Comparison of ENCODE assay signal across 24 mouse cellular contexts in the genomic region with DNA sequence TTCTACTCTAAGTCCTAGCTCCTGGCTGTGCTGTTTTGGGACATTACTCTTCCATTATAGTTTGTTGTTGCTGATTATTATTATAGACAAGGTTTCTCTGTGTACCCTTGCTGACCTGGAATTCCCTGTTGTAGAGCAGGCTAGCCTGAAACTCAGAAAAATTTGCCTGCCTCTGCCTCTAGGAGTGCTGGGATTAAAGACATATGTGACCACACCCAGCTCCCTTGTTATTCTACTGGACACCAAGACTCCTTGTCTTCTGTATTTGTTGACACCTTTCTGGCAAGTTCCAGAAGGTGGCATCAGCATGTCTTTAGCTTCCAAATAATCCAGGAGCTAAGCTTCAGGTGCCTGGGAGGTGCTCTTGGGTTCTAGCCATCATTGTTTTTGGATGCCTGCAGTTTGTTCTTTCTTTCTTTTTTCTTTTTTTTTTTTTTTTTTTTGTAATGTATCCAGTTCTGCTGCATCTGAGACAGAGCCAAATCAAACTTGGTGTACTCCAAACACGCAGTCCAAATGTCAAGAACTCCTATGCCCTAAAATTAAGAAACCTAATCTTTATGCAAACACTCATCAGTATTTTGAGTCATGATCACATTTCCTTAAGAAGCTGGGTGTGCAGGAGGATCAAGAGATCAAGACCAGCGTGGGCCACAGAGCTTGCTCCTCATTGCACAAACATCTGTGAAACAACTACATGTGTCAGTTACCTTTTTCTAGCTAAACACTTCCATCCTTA. TPM values are rescaled to one million over a fixed set of nuclear protein-coding genes. Genes with fewer than 3 reads are reported as not detected.
DNase-seq lines count a peak whose midpoint lies in the region; ATAC-seq and TF ChIP-seq lines count a peak whose summit lies in the region.
"Had no signal": no experiment of that assay in that cellular context is flagged by ENCODE, and none has a peak within 500 bp of the region (broad histone marks: within the 10 kb centered on the region; RNA-seq: fewer than 3 reads in every experiment).

No protein-coding gene starts in this region.

- no peaks in the 10 kb centered on the region for H3K9me3 ChIP-seq in heart, embryonic 10.5 days
- H3K9me3 ChIP-seq: forebrain, embryonic 12.5 days; heart, embryonic 12.5 days; hindbrain, embryonic 10.5 days; limb, embryonic 12.5 days; liver, embryonic 12.5 days had no signal

- no peaks in the 10 kb centered on the region for H3K27me3 ChIP-seq in heart, embryonic 10.5 days (ENCODE audit: insufficient read depth, poor library complexity, severe bottlenecking)
- H3K27me3 ChIP-seq: forebrain, embryonic 12.5 days; heart, embryonic 12.5 days; limb, embryonic 12.5 days; liver, embryonic 12.5 days had no signal

- peaks cover 24% of the 10 kb centered on the region for H3K4me1 ChIP-seq in heart, embryonic 10.5 days
- H3K4me1 ChIP-seq in lung, adult 2 months (ENCODE audit: control insufficient read depth, insufficient read depth, low read length) = no peaks in the 10 kb centered on the region
- H3K4me1 ChIP-seq: forebrain, embryonic 12.5 days; hindbrain, embryonic 10.5 days; limb, embryonic 12.5 days had no signal

- DNase-seq in heart, adult 11 months = peak; percentile 88
- DNase-seq in heart, embryonic 10.5 days (ENCODE audit: low spot score) = no peak
- DNase-seq in lung, postnatal 25 days (ENCODE audit: low spot score) = peak; percentile 47
- DNase-seq in lung, adult 2 months = no peak
- DNase-seq in fibroblast of lung, adult 2 months (ENCODE audit: low read depth) = peak; percentile 2
- no peak for DNase-seq in cerebellum, adult 11-12 months
- DNase-seq: adrenal gland, adult 2 months; gastrocnemius, adult 2 months; heart, postnatal 10 days; kidney, adult 9 months; kidney, postnatal 14 days; midbrain, embryonic 14.5 days; right cerebral cortex, postnatal 25 days; thymus, postnatal 14 days had no signal

- 90% methylated on average over 2 of the region's 2 CpGs for WGBS in heart, embryonic 10.5 days
- 59% methylated on average over 2 of the region's 2 CpGs for WGBS in lung, adult 2 months

- no peak for ATAC-seq in granulocyte monocyte progenitor cell, adult 5-6 weeks (replicated peaks; ENCODE audit: poor library complexity, severe bottlenecking)
- ATAC-seq: CD4-positive, CD25-positive, alpha-beta regulatory T cell, adult 4 months; hindbrain, postnatal 0 days; intestine, embryonic 16.5 days; liver, embryonic 12.5 days had no signal

- peaks cover 88% of the 10 kb centered on the region for H3K36me3 ChIP-seq in heart, embryonic 10.5 days

- no peak overlapping the region for H3K27ac ChIP-seq in heart, embryonic 10.5 days
- H3K27ac ChIP-seq: forebrain, embryonic 12.5 days; gastrocnemius, adult 2 months; hindbrain, embryonic 10.5 days; hindbrain, postnatal 0 days; limb, embryonic 12.5 days; liver, embryonic 12.5 days had no signal

- no peak for TF ChIP-seq POLR2A in lung, adult 2 months (IDR thresholded peaks at IDR 0.05; ENCODE audit: borderline replicate concordance, extremely low read depth, low read depth, low read length)

- TF ChIP-seq CTCF in lung, adult 2 months (IDR thresholded peaks at IDR 0.05; ENCODE audit: insufficient read depth, low read length) = no peak

- no peak overlapping the region for H3K4me3 ChIP-seq in heart, embryonic 10.5 days
- H3K4me3 ChIP-seq in lung, adult 2 months (replicated peaks; ENCODE audit: extremely low read depth, low read depth, low read length) = no peak overlapping the region
- H3K4me3 ChIP-seq: forebrain, embryonic 12.5 days; gastrocnemius, adult 2 months; heart, embryonic 12.5 days; hindbrain, embryonic 10.5 days; limb, embryonic 12.5 days; liver, embryonic 12.5 days had no signal

RNA-seq across cellular contexts. Expression of gene Tfcp2l1, which starts 30.1 kb away (rescaled TPM):
- 1.3 and 1.5 TPM in 2 replicates for polyA plus RNA-seq in heart, embryonic 10.5 days (2016; fragmentation: Nextera tagmentation; extraction: Ambion mirVana)
- polyA plus RNA-seq in lung, adult 2 months (2012; rRNA removed) = 18.5 and 29.1 TPM in 2 replicates
- not detected in 2 replicates for total RNA-seq in granulocyte monocyte progenitor cell, adult 5-6 weeks (2014; fragmentation: Nextera tagmentation)
- total RNA-seq in granulocyte monocyte progenitor cell, adult 5-6 weeks (2017) = 0.15 and 1.7 TPM in 2 replicates
- total RNA-seq: megakaryocyte-erythroid progenitor cell, adult 5-6 weeks had no signal

Comparison
In these comparisons a context has a peak if more than half of its experiments do, and no peak if none do; other contexts are left out.
1. DNase-seq: peak in heart, adult 11 months (single experiment), lung, postnatal 25 days (single experiment) and fibroblast of lung, adult 2 months (single experiment); none in heart, embryonic 10.5 days (single experiment), lung, adult 2 months (single experiment) and cerebellum, adult 11-12 months (single experiment).